Mouse (Mus musculus): Measurements from ENCODE around the gene Inhbb. TPM values are rescaled to one million over a fixed set of nuclear protein-coding genes. Genes with fewer than 3 reads are reported as not detected.

Gene Inhbb
- total RNA-seq, 2 experiments from 2014 or later, result 2.9 to 3.9 TPM

DNA sequence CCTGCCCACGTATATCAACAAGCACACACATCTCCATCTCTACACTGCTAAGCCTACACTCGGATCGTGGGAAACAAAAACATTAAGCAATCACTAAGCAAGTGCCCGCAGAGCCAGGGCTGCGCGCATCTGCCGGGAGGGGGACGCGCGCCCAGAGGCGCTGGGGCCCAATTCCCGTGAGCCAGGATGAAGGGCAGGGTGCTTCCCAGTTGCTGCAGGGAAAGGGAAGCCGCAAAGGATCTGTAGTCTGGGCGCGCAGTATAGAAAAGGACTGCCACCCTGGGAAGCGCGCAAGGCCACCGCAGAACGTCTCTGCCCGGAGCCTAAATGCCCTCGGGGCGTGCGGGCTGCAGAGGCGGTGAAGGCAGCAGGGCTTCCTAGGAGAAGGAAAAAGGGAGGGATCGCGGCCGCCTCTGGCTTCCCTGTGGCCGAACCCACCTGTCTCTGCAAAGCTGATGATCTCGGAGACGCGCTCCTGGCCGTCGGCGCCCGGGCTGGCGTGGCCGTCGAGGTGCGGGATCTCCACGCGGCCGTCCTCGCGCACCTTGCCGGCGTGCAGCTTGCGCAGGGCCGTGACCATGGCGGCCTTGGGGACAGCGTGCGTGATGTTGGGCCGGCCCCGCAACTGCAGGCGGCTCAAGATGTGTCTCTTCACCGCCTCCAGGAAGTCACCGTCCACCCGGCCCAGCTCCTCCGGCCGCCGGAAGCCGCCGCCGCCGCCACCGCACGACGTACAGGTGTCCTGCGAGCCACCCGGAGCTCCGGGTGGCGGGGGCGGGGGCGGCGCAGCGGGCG, 1.7 kb downstream of the Inhbb start:
- DNase-seq (ENCODE audit: low spot score in 2 of 2), result no peak

DNA sequence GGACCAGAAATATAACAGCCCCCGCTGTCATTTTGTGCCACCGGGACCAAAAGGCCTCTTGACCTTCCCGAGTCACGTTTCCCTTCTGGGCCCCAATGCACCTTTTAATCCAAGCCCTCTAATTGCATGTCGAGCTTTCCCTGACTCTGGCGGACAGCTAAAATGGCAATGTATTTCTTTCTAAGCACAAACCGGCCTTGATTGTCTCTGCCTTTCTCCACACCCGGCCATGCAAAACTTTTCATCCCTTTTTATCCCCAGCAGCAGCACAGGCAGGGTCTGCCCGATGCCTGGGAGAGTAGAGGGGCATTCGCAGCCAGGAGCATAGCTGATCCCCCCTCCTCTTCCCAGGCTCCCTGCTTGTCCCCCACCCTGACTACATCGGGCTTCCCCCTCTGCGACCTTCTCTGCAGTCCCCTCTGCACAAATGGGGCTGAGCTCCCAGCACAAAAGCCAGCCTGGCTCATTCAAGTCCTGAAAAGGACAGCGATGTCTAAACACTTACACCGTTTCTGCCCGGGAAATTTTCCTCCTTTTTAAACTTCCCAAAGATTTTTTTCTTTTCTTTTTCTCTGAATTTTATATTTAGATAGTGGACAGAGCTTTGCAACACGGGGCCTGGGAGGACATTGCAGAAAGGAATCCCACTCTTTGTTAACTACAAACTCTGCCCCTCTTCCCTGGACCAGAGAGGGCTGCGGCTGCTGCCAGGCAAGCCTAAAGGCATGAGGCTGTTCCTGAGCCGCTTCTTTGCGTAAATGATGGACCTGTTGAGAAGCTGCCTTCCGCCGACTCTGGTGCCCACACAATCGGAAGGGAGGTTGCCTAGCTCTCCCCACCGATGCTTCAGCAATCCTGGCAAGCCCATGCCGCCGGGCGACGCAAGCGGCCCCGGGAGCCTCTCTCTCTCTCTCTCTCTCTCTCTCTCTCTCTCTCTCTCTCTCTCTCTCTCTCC, 2.6 kb downstream of the Inhbb start:
- DNase-seq (ENCODE audit: low spot score in 2 of 2), result no peak

DNA sequence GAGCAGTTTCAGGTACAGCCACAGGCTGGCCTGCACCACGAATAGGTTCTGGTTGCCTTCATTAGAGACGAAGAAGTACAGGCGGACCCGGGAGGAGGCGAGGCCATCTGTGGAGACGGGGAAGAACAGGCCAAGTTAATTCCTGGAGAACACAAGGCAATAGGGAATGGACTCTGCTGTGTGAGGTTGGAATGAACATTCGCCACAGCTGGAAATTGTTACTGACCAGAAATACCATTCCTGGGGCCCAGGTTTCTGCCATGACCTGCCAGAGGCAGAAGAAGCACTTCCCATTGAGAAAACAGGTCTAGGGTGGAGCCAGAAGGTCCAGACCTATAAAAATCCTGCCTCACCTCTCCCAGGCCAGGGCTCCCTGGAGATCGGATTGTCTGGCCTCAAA, 4.1 kb downstream of the Inhbb start:
- DNase-seq (ENCODE audit: low spot score in 2 of 2), result no peak

DNA sequence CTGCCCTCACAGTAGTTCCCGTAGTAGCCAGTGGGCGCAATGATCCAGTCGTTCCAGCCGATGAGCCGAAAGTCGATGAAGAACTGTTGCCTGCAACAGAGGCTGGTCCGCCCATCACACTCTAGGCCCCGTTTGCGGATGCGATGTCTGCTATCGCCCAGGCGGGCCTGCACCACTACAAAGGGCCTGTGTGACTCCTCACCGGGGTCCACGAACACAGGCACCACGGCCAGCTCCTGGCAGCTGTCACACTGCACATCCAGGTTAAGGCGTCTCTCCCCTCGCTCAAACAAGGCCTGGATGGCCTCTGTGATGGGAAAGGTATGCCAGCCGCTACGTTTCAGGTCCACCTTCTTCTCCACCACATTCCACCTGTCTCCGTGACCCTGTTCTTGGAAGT, 4.5 kb downstream of the Inhbb start:
- DNase-seq (ENCODE audit: low spot score in 2 of 2), result no peak

DNA sequence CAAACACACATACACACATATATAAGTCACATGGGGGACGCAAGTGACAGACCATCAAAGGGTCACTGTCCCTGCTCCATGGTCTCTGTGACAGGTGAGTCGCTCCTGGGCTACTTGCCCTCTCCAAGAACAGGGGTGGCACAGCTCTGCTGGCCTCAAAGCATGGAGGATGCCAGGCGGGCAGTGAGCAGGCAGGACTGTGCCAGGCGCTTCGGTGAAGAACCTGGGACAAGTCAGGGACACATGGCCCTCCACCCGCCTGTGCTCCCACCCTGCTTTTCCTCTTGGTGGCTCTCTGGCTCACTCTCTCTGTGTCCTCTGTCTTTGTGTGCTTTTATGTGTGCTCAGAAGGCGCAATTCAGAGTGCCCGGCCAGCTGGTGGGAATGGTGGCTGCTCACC, 5.4 kb downstream of the Inhbb start:
- no peak for DNase-seq (ENCODE audit: low spot score in 2 of 2)

DNA sequence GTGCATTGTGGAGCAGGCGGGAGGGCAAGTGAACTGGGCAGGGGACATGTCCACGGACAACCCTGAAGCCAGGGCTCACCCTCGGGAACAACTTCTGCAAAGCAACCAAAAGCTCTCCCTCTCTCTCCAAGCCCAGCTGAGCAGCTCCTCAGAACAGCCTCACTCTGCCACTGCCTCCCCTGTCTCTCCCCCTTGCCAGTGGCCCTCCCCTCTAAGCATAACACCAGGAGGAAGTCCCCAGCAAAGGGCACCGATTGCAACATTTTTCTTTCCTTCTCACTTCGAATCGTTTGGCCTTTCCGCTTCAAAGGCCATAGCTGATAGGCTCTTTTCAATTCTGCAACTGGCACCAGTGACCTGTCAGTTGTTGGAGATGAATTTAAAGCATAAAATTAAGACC, 5.9 kb downstream of the Inhbb start:
- DNase-seq (ENCODE audit: low spot score in 2 of 2), result no peak

DNA sequence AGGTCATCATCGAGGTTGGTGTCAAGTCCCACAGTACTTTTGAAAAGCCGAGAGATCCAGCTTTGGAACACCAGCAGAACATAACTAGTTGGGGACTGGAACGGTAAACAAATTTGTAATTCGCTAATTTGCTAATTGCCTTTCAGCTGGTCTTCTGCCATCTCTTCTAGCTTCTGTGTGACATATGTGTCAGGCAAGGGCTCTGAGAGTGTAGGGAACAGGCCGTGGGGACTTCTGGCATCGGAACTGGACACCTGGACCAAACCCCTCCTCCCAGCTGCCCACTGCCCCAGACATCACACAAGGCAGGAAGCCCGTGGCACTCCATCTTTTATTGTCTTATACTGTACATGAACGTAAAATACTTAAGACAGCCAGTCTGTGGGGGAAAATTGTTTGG, 6.9 kb downstream of the Inhbb start:
- no peak for DNase-seq (ENCODE audit: low spot score in 2 of 2)

DNA sequence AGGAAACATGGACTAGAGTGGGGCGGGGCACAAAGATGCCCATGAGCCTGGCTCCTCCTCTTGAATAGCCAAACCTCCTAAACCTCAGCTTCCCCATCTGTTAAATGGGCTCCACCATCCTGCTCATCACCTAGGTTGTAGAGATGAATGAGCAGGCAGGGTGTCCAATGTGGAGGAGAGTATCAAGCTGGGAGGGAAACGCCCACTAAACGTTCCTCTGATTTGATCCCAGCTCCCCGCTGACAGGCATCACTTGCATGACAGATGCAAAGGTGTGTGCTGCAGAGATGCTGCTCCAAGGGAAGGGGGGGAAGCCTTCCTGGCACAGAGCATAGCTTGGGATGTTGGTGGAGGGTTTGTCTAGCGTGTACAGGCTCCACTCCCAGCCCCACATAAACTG, 11.4 kb downstream of the Inhbb start:
- DNase-seq (ENCODE audit: low spot score in 2 of 2), result no peak

DNA sequence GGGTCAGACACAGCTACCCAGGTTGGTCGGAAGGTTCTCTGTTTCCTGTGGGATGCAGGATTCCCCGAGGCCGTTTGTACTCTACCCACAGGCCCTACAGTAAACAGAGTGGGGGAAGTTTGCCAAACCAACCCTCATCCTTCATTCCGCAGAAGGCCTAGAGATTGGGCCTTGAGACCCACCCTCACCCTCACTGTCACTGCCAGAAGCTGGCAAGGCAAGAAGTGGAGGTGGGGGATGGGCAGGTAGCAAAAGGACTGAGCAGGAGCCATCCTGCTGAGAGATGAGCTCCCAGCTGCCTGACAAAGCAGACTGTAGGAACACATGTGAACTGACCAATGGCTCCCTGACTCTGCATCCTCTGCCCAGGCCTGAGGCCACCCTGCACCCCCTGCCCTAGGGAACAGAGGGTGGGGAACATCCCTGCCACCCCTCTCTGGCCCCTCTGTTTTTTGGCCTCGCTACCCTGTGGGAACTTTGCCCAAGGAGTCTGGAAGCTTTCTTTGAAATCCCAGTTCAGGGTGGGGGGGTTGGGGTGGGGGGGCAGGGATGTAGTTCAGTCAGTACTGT, 12.4 kb downstream of the Inhbb start:
- no peak for DNase-seq (ENCODE audit: low spot score in 2 of 2)

DNA sequence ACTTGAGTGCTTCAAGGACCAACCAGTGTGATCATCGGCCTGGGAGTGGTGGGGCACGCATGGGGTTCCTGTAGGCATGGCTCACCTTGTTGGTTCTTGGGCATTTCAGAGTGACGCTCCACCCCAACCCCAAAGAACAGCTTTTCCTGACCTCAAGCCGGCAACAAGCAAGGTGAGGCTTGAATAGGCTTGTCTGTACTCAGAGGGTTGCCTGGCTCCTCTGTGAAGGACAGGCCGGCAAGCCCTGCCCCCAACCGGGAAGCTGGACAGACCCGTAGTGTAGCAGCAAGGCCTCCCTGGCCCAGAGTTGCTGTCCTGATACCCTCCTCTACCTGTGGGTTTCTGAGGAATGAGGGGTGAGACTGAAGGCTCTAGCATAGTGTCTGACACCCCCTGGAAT, 12.9 kb downstream of the Inhbb start:
- DNase-seq (ENCODE audit: low spot score in 2 of 2), result no peak

DNA sequence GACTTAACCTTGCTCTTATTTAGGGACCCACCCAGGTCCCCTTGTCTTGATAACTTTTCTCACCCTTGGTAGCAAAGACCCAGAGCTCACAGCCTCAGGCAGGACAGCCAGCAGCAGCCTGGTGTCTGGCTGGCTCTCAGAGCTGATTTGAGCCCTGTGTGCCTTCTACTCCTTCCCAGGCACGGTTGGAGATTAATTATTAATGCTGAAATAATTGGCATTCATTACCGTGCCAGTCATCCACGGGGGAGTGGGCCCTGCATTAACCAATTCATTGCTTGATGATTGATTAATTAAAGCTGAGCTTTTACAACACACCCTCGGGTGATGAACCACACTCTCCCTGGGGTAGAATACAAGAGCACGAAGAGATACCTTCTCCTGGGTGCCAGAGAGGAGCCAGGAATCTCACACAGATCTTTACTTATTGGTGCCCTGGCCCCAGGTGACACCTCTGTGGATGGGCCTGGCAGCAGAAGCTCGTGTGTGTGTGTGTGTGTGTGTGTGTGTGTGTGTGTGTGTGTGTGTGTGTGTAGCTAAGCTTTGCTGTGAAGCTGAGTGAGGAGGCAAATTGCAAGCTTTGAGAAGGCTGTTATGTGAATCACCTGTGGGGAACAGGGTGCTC, 14.2 kb downstream of the Inhbb start:
- no peak for DNase-seq (ENCODE audit: low spot score in 2 of 2)

DNA sequence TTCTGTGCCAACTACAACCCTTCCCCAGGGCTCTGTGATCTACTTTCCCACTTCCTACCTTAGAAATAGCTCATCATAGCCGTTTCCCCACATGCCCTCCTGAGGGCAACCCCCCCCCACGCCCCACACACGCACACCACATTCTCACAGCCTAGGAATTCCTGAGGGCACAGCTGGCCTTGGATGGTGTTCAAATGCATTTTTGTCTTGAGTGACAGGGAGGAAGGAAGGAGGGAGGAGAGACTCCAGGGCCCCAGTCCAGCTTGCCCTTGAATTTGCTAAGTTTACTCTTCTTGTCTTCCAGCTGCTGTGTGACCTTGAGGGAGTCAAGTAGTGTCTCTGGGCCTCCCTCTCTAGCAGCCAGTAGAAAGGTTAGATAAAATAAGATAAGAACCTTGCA, 17.2 kb downstream of the Inhbb start:
- DNase-seq (ENCODE audit: low spot score in 2 of 2), result no peak

DNA sequence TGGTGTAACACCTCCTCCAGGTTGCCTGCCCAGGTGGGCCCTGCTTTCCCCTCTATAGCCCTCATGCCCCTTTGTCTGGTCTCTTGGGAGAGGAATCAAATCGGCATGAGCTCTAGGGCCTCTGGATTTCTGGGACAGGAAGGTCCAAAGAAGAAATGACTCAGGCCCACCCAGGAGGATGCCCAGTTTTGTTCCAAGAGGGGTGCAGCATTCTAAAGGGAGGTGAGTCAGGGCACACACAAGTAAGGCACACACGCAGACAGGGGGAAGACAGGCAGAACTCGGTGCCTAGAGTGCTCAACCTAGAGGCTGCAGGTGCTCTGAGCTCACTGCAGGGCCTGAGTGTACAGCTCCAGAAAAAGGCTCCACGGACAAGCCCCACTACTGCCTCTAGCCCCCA, 17.7 kb downstream of the Inhbb start:
- DNase-seq (ENCODE audit: low spot score in 2 of 2), result no peak

DNA sequence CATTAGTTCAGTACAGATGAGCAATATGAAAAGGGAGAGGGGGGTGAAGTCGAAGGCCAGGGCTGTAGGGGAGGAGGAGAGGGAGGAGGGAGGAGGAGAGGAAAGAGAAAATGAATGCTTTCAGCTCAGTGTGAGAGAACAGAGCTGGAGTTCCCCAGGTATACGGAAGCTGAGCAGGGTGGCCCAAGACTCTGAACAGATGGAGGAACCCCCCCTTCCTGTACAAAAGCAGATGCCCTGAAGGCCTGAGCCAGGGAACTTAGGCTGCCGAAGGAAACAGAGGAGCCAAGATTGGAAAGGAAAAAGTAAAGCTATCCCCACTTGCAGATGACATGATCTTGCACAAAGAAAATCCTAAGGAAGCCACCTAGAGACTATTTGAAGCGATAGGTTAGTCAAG, 20.8 kb downstream of the Inhbb start:
- DNase-seq (ENCODE audit: low spot score in 2 of 2), result no peak

DNA sequence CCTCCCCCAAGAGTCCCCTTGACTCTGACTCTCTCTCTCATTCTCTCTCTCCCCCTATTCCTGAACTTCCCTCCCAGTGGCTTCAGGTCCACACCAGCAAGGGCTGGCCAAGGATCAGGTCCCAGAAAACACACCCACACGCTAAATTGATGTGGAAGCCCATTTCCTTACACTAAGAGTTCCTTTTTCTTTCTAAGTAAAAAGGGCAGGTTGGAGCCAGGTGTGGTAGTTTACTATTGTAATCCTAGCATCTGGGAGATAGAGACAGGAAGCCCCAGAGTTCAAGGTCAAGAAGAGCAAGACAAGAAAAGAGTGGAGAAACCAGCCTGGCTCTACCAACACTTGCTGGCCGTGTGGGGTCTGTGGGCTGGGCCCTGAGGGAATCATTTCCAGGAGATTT, 23.4 kb downstream of the Inhbb start:
- no peak for DNase-seq (ENCODE audit: low spot score in 2 of 2)

DNA sequence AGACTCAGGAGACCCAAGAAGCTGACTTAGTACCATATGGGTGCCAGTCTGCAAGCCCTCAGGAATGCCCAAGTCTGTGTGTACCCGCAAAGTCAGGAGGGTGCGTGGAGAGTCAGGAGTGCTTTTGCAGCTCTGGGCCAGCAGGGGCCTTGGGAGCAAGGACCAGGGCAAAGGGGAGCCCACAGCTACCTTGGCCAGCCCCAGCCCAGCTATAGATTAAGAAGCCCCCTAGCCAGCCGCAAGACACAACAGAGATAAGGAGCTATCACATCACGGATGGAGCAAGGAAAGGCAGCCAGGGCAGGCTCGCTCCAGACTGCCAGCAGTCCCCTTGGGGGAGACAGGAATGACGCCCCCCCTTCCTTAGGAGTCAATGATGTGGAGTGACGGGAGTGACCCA, 24.2 kb downstream of the Inhbb start:
- DNase-seq (ENCODE audit: low spot score in 2 of 2), result no peak

DNA sequence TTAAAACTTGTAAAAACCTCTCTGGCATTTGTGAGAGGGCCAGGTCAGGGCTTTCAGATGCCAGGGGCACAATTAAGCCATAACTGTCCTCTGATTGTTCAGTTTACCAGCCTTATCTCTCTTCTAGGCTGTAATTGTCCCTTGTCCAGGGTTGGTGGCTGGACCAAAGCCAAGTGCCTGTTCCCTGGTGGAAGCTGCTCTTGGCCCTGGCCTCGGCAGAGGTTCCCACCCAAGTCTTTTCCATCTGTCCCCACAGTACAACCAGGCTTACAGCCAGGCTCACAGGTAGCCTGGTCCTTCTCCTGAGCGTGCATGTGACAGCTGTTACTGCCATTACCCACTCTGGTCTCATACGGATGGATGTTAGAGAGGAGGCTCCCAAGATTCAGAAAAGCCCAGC, 30.7 kb downstream of the Inhbb start:
- DNase-seq (ENCODE audit: low spot score in 2 of 2), result peak; percentile 47 to 61

DNA sequence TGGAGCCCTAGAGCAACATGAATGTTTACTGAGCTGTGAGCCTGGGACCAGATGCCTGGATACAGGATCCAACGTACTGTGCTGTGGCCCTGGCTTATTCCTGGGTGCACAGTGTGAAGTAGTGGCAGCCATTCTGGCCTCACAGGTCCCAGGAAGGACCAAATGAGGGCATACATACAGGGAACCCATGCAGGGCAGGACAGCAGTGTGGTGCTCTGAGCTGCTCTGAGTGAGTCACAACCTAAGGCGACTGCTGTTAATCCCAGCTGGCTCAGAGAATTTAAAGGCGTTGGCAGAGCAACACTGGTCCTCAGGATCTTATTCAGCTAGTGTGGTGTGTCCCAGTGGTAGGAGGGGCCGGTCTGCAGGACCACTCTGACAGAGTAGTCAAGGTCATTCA, 31.4 kb downstream of the Inhbb start:
- no peak for DNase-seq (ENCODE audit: low spot score in 2 of 2)

DNA sequence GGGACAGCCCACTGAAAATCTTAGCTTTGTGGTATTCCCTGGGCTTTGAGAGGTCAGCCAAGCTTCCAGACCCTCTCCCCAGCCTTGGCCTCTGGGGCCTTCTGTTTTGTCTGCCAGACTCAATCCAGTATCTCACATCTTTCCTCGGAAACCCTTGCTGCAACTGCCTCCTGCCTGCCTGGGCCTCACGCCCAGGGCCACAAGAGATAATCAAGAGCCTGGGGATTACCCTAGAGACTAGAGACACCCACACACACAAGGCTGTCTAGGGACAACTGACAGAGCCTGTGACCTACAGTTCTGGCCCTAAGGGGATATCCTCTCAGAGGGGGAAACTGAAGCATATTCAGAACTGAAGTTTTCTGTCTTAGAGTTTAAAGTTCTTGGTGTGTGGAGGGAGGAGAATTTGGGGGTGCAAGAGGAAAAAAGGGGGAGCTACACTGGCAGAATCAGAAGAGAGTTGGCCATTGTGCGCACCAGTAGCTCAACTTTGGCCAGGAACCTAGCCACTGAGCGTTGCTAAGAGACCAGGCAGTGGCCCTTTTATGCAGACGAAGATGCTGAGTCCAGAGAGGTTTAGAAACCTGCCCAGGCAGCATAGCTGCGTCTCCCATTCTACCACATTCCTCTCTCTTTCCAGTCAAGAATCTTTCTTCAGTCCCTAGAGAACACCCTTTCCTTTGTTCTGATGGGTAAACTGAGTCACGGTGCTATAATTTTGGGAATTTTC, 32.1 kb downstream of the Inhbb start:
- DNase-seq (ENCODE audit: low spot score in 2 of 2), result no peak

DNA sequence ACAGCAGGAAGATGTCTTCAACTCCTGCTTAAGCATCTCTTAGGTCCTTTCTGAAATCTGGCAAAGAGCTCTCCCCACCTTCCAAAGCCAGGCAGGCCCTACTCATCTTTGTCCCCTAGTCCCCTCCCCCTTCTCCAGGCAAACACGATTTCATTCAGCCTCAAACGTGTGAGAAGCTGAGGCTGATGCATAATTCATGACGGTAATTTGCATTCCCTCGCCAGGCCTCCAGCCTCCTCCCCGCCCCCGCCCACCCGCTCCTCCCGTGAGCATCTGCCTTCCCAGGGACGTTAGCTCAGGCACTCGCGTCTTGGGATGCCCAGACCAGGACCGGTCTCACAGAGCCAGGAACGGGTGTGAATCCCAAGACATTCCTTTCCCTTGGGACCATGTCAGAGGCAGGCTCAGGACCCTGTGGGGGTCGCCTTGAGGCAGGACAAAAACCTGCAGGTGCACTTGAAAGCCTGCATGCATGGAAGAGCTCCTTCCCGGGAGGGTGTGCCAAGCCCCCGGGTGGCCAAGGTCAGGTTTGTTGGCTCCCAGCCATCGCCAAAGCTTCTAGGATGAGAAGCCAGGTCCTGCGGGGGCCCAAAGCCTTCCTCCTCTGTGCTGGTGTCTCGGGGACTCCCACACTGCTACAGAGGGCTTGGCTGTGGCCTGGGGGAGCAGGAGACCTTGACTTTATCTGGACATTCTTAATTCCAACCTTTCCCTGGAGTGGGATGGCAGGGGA, 33.2 kb downstream of the Inhbb start:
- no peak for DNase-seq (ENCODE audit: low spot score in 2 of 2)

Measured in adrenal gland, adult 18-20 months (tissue).